Mouse (Mus musculus) embryonic fibroblast, embryonic 13.5 days (primary cell): ENCODE measurements at regions not wholly inside any gene's neighbourhood (a gene's known extent, or its start where the extent isn't known, plus 50 kb on each side); places are given as distances from the start of the nearest gene placed in this dataset.

Source experiments
- H3K27ac ChIP-seq: 2 replicates; pipeline ENCODE4 v1.5.1; 2012; ENCODE audit warnings: low read length, control low read depth, inconsistent platforms; ENCODE audit not compliant: insufficient read depth
- H3K4me1 ChIP-seq: 2 replicates; pipeline ENCODE4 v1.6.1; 2011; ENCODE audit warnings: low read length; ENCODE audit not compliant: control insufficient read depth, insufficient read depth
- H3K4me3 ChIP-seq: 2 replicates; pipeline ENCODE4 v1.5.1; 2011; ENCODE audit warnings: mild to moderate bottlenecking, control low read depth, low read length; ENCODE audit not compliant: insufficient read depth
- CTCF ChIP-seq: IDR thresholded peaks from 2 replicates; pipeline ENCODE4 v1.5.1; 2011; ENCODE audit warnings: mild to moderate bottlenecking, control low read depth, low read length, moderate library complexity, borderline replicate concordance; ENCODE audit not compliant: insufficient read depth
- POLR2A ChIP-seq: IDR thresholded peaks from 2 replicates; pipeline ENCODE4 v1.6.1; 2011; ENCODE audit warnings: low read depth, mild to moderate bottlenecking, control low read depth, low read length, moderate library complexity

- no peak overlapping the region for H3K4me3 ChIP-seq
- TF ChIP-seq CTCF (no peak), POLR2A (no peak)
- H3K27ac ChIP-seq = peak overlapping the region; percentile 75; the same call in 1 of the 2 replicates
- H3K4me1 ChIP-seq = no peaks in the 10 kb centered on the region
These were observed 155.6 kb upstream of the Irx6 start for GRCm38 (mm10) chr8:92518486-92518885.

DNA sequence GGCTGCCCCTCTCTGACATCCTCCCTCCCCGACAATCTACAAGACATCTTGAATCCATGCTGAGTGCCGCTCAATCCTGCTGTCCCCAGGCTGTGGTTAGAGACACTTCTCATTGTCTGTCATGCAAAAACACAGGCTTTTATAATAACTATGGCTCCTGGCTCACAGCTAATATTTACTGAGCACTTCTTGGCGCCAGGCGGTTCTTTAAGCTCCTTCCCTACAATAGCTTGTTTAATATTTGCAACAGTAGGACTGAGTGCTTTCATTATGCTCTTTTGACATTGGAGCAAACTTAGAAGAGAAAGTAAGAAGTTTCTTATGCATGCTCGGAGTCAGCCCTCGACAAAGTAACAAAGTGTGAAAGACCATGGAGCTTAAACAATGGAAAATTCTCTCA is 151.6 kb upstream of the Irx6 start:
- H3K4me1 ChIP-seq = no peaks in the 10 kb centered on the region
- no peak overlapping the region for H3K27ac ChIP-seq
- no peak for TF ChIP-seq POLR2A
- TF ChIP-seq CTCF = no peak
- no peak overlapping the region for H3K4me3 ChIP-seq

DNA sequence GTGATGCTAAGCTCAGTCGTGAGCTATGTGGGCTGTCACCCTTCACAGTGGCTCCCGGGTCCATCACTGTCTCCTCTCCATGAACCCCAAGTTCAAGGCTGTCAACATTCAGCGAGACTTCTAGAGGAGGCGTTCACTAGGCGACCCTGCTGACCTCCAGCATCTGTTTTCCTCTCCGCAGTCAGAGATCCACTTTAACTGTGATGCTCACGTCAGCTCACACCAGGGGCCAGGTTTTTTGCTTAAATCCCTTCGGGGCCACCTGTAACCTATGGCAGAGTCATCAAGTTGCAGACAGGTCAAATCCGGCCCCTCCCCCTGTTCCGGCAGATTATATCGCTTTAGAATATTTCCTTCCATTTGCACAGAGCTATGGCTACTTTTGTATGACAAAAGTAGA is 144.3 kb upstream of the Irx6 start:
- H3K4me3 ChIP-seq = no peak overlapping the region
- no peak overlapping the region for H3K27ac ChIP-seq
- TF ChIP-seq CTCF = no peak
- TF ChIP-seq POLR2A = no peak
- H3K4me1 ChIP-seq = no peaks in the 10 kb centered on the region

DNA sequence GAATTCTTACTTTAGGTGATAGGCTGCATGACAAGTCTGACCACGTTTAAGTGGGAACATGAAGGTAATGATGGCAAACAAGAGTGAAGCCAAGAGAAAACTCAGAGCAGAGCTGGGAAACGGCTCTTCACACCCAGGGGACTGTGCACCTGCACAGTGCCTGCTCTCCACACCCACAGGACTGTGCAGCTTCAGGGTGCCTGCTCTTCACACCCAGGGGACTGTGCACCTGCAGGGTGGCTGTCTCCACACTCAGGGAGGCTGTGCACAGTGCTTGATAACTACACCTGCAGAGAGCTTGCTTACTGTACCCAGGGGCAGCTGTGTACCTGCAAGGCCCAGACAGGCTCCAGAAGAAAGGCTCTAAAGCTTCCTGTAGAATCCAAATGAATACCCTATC is 133.5 kb upstream of the Irx6 start:
- Histone ChIP-seq H3K27ac (no peak overlapping the region), H3K4me1 (no peaks in the 10 kb centered on the region), H3K4me3 (no peak overlapping the region)
- no peak for TF ChIP-seq POLR2A
- no peak for TF ChIP-seq CTCF

GRCm38 (mm10) chr8:92545347-92546059 is 128.6 kb upstream of the Irx6 start:
- no peak for TF ChIP-seq CTCF
- no peak for TF ChIP-seq POLR2A
- H3K4me3 ChIP-seq = no peak overlapping the region
- no peaks in the 10 kb centered on the region for H3K4me1 ChIP-seq
- no peak overlapping the region for H3K27ac ChIP-seq

GRCm38 (mm10) chr8:92555140-92555539 is 118.9 kb upstream of the Irx6 start:
- H3K27ac ChIP-seq = no peak overlapping the region
- H3K4me1 ChIP-seq = no peaks in the 10 kb centered on the region
- TF ChIP-seq CTCF = no peak
- no peak overlapping the region for H3K4me3 ChIP-seq

DNA sequence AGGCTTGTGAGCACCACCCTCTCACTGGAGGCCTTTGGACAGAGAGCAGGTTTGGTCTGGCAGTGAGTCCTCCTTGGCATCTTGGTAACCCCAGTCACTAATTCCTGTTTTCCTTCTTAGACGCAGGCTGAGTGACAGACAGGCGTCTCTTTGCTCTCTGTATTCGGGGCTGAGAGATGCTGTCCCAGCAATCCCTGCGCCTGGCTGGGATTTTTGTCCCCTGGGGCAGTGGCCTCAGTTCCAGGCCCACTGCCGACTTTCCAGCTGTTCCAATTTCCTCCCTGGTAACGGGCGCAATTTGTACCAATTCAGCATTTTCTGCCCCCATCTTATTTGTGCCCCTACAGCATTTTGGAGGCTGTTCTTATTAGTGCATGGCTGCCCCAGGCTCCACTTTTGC is 118.5 kb upstream of the Irx6 start:
- Histone ChIP-seq H3K27ac (no peak overlapping the region), H3K4me3 (no peak overlapping the region), H3K4me1 (no peaks in the 10 kb centered on the region)
- TF ChIP-seq POLR2A (no peak), CTCF (no peak)

DNA sequence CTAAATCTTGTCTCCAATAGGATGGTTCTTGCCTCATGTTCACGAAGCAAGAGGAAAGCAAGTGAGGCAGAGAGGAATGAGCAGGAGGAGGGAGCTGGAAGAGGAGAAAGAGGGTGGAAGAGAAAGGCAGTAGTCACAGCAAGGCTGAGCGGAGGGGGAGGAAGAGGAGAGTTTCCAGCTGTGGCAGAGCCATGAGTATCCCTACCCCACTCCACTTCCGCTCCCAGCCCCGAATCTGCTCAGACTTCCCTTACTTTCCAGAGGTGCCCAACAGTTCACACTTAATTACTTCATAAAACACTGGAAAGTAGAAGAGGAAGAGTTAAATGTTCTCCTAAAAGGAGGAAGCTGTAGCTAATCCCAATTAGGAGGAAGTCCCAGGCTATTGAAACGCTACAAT is 111.6 kb upstream of the Irx6 start:
- Histone ChIP-seq H3K27ac (no peak overlapping the region), H3K4me3 (no peak overlapping the region)
- no peak for TF ChIP-seq CTCF
- no peak for TF ChIP-seq POLR2A

GRCm38 (mm10) chr8:92562962-92563361 is 111.1 kb upstream of the Irx6 start:
- H3K4me3 ChIP-seq = no peak overlapping the region

More for the DNA sequence above, 111.6 kb upstream of the Irx6 start:
- H3K4me1 ChIP-seq = no peaks in the 10 kb centered on the region

DNA sequence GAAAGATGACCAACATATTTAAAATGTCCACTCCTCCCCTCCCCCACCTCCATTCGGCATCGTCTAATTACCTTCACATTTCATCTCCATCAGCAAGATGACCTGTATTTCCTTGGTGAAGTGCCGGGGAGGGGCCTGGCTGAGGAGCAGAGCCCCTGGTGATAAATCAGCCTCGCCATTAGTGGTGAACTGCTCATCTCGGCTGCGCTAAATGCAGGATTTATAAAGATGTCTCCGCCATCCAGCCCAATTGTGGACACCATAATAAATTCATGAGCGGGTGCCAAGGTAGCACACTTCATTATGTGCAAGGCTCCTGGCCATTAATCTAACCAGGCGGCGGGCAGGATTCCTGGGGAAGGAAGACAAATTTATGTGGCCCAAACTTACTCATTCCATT is 104.4 kb upstream of the Irx6 start:
- TF ChIP-seq CTCF = no peak
- TF ChIP-seq POLR2A = no peak
- Histone ChIP-seq H3K4me3 (no peak overlapping the region), H3K4me1 (no peaks in the 10 kb centered on the region), H3K27ac (no peak overlapping the region)

More at GRCm38 (mm10) chr8:92562962-92563361, 111.1 kb upstream of the Irx6 start:
- TF ChIP-seq CTCF = no peak
- no peak for TF ChIP-seq POLR2A
- Histone ChIP-seq H3K27ac (no peak overlapping the region), H3K4me1 (no peaks in the 10 kb centered on the region)

DNA sequence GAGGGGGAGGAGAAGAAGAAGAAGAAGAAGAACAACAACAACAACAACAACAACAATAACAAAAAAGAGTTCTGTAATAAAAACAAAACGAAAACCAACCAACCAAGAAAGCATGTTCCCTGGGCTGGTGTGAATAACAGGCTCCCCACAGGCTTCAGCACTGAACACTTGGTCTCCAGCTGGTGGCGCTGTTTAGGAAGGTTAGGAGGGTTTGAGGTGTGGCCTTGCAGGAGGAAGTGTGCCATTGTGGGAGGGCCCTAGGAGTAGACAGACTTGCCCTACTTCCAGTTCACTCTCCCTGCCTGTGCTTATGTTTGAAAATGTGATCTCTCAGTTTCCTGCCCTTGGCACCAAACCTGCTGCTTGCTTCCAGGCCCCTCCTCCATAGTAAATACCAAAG is 94.6 kb upstream of the Irx6 start:
- H3K27ac ChIP-seq = no peak overlapping the region
- H3K4me1 ChIP-seq = no peaks in the 10 kb centered on the region
- H3K4me3 ChIP-seq = no peak overlapping the region
- TF ChIP-seq CTCF (no peak), POLR2A (no peak)
